Mouse (Mus musculus) brain, embryonic 18.5 days (tissue): ENCODE measurements around the gene Slc46a3.
"Not testable (repeated sequence)": the region's sequence is repeated elsewhere in the genome, so short reads cannot be mapped to it uniquely, and the experiment has no call there.

Experiments used
- DNase-seq: peaks from one replicate; pipeline ENCODE4 v3.0.0-alpha.2; 2012; ENCODE audit warnings: low read depth, low spot score

Slc46a3 gene

GRCm38 (mm10) chr5:147894455-147895076 lies at the start of gene Slc46a3:
TSS of gene Slc46a3 (minus strand) at chr5:147894815.
- DNase-seq: peak; percentile 61

DNA sequence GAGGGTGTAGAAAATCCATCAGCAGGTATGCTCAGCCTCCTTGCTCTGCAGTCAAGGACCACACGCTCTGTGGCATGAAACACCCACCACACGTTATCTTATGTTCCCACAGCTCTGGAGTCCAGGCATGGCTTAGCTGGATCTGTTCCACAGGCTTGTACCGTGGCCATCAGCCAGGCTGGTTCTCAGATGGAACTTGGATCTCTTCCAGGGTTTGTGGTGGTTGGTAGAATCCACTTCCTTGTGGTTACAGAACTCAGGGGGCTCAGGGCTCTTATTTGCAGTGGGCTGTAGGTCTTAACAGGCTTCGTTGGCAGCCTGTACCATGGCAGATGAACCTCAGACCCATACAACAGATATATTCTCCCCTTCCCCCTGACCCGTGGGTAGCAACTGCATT lies 44.6 kb upstream of the Slc46a3 start:
- DNase-seq: no peak

GRCm38 (mm10) chr5:147935096-147935495 lies 40.5 kb upstream of the Slc46a3 start:
- no peak for DNase-seq

DNA sequence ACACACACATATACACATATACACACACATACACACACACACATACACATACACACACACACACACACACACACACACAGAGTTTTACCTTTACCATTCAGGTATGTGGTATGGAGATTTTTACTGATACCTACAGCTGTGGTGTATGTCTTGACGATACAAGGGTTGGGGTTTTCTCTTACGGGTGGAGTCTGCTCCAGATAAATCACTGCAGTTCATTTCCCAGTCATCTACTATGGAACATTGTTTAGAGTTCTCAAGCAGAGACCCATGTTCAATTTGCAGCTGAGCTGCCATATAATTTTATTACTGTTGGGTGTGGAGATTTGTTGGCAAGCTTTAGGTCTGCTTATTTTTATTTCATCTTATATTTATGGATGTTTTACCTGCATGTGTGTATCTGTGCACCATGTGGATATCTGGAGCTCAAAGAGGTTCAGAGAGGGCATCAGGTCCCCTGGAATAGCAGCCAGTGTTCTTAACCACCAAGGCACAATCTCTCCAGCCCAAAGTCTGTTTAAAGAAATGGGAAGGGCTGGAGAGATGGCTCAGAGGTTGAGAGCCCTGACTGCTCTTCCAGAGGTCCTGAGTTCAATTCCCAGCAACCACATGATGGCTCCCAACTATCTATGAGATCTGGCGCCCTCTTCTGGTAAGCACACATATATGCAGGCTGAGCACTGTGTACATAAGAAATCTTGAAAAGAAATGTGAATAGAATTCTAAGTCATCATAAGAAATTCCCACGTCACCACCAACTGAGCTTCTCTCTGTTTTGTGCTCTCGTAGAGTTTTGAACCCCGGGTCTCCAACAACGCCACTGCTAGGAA lies 34.3 kb upstream of the Slc46a3 start:
- DNase-seq: no peak

- DNase-seq: no peak
Measured at GRCm38 (mm10) chr5:147925935-147926604, 31.5 kb upstream of the Slc46a3 start.

DNA sequence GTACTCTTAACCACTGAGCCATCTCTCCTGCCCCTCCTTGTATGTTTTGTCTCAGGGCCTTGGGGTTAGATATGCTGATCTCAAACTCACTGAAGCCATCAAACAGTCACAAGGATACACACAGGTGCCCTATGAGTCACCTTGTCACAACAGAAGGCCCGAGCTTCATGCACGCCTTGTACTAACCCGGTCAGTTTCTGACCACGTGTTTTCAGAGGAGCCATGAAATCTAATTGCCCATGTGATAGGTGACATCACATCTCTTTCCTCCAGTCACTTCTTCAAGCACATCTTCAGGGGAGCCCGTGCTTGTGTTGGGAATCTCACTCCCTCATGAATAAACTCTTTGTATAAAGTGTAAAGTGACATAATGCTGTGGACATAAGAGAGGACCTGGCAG lies 30.0 kb upstream of the Slc46a3 start:
- no peak for DNase-seq

GRCm38 (mm10) chr5:147918044-147918846 lies 23.6 kb upstream of the Slc46a3 start:
- no peak for DNase-seq

- no peak for DNase-seq
Measured at GRCm38 (mm10) chr5:147916171-147916570, 21.6 kb upstream of the Slc46a3 start.

- DNase-seq: no peak
Measured at GRCm38 (mm10) chr5:147915038-147915566, 20.5 kb upstream of the Slc46a3 start.

DNA sequence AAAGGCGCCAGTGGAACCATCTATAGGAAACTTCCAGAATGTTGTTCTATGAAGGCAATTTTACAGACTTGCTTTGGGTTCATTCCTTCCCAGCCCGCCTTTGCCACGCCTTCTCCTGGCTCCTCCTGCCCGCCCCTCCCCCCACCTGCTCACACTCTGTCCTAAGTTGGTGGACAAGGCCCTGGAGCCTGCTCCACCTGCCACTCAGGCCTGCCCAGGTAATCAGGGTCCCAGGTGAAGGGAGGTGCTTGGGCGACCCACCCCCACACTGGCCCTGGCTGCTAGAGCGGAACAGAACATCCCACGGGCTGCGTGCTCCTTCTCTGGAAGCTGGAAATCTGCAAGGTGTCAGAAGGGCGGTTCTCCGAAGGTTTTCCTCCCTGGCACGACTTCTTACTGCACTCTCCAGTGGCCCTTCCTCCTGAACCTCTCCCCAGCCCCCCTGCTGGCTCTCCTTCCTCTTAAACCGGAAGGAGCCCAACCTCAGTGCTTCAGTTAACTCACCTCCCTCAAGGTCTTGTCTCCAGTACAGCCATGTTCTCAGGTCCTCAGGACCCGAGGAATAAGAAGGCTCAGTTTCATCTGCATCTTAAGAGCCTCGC lies 18.7 kb upstream of the Slc46a3 start:
- DNase-seq: no peak

GRCm38 (mm10) chr5:147911744-147912143 lies 17.1 kb upstream of the Slc46a3 start:
- no peak for DNase-seq

DNA sequence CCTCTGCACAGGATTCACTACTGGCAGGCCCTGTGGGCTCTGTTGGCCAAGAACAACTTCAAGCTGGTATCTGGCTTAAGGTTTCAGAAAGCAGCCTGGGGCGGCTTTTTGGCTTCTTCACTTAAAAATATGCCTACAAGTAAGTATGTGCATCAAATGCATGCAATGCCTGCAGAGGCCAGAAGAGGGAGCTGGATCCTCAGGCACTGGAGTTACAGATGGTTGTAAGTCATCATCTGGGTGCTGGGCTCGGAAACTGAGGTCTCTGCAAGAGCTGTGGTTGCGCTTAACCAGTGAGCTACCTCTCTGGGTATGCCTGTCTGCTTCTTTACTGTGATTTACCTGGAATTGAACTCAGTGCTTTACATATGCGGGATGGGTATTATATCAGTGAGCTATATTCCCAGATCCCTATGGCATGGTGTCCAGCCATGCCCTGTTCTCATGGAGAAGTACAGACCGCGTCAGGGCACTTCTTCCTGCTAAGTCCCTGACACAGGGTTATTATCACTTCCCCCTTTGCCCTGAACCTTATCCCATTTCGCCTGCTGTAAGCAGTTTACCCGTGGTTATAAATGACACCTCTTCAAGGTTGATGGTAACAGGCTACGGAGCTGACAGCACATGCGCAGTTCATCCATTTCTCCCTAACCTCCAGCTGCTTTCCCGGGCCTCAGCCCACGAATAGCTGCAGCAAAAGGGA lies 16.3 kb upstream of the Slc46a3 start:
- DNase-seq: no peak

- no peak for DNase-seq
Measured at GRCm38 (mm10) chr5:147907851-147908250, 13.2 kb upstream of the Slc46a3 start.

GRCm38 (mm10) chr5:147907144-147907543 lies 12.5 kb upstream of the Slc46a3 start:
- no peak for DNase-seq

DNA sequence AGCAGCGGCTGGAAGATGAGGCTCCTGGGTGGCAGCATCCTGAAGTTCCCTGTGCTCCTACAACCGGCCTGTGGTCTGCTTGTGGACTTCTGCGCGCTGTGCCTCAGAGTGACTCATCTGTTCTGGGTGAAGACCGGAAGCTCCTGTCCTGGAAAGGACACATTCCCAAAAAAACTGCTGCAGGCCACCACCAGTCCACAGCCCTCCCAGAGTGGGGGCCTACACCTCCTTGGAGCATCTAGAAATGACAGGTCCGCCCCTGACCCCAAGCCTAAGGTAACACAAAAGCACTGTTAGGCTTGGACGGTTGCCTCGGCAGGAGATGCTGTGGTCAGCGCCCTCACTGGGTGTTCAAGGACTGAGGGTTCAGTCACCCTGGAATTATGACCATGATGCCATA lies 8.6 kb upstream of the Slc46a3 start:
- DNase-seq: no peak

DNA sequence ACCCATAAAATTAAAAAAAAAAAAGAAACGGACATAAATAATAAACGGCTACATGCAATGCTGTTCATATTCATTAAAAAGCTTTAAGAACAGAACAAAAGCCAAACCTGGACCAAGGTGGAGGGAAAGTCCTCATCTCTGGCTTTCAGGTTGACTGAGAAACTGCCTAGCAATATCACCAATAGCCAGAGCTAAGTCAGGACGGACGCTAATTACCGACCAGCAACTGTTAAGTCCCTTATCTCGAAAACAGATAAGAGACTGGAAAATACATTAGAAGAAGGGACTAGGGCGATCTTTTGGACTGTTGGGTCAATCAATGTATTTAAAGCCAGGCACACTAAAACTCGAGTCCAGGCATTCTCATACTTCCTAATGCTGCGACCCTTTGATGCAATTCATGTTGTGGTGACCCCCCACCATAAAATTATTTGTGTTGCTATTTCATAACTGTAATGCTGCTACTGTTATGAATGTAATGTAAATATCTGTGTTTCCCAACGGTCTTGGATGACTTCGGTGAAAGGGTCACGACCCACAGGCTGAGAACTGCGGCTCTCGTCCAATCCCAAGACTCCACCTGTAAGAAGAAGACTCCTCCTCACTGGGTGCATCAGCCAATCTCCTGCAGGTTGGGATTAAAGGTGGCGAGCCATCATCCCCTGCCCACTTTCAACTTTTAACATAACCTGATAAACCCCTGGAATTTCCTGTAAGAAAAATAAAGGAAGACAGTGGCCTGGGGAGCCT lies 7.6 kb upstream of the Slc46a3 start:
- no peak for DNase-seq

GRCm38 (mm10) chr5:147898968-147899549 lies 4.4 kb upstream of the Slc46a3 start:
- no peak for DNase-seq

GRCm38 (mm10) chr5:147898254-147898653 lies 3.6 kb upstream of the Slc46a3 start:
- DNase-seq: no peak

DNA sequence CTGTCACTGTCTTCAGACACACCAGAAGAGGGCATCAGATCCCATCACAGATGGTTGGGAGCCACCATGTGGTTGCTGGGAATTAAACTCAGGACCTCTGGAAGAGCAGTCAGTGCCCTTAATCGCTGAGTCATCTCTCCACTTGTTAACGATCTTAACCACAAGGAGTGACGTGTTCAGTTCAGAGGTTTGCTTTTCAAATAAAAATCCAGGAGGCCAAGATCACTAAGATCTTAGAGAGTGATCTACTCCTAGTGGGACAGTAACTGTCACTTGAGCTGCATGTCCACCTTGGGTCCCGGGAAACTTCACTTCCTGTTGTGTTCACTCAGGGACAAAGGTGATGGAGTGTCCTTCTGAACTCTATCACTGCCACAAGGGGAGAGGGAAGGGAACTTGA lies 1.9 kb upstream of the Slc46a3 start:
- not testable (repeated sequence) for DNase-seq
